Mouse (Mus musculus) heart, embryonic 14.5 days (tissue): ENCODE data around the gene Shh. TPM values are rescaled to one million over a fixed set of nuclear protein-coding genes. Genes with fewer than 3 reads are reported as not detected.

Experiments
- ATAC-seq: fragments of 200-750 bp; cut with Nextera tagmentation; 2 replicates; pipeline ENCODE4 v1.8.0; 2017; ENCODE audit warnings: low read depth, moderate TSS enrichment; ENCODE audit not compliant: insufficient number of reproducible peaks, insufficient read depth, low FRiP score
- H3K27ac ChIP-seq, 2 experiments: fragments of 200-500 bp in 1 of 2; fragments of 300-500 bp in 1 of 2; sonication (generic) in 1 of 2; replicated peaks in 1 of 2; 2 replicates each; pipeline ENCODE4 v1.5.1; 2012 to 2014; ENCODE audit warnings: low read depth in 2 of 2, low read length in 2 of 2, control low read depth in 1 of 2, mild to moderate bottlenecking in 1 of 2, mixed read lengths in 1 of 2; ENCODE audit not compliant: control insufficient read depth in 1 of 2, insufficient read depth in 1 of 2
- H3K27me3 ChIP-seq: fragments of 300-500 bp; sonication (generic); 2 replicates; pipeline ENCODE4 v1.6.1; 2014; ENCODE audit warnings: mild to moderate bottlenecking, low read length, control low read depth; ENCODE audit not compliant: control insufficient read depth, insufficient read depth
- H3K36me3 ChIP-seq: fragments of 300-500 bp; sonication (generic); 2 replicates; pipeline ENCODE4 v1.6.1; 2014; ENCODE audit warnings: mild to moderate bottlenecking, control low read depth, low read length, mixed read lengths; ENCODE audit not compliant: control insufficient read depth, insufficient read depth
- H3K4me1 ChIP-seq, 2 experiments: fragments of 200-500 bp in 1 of 2; fragments of 300-500 bp in 1 of 2; sonication (generic) in 1 of 2; 2 replicates each; pipeline ENCODE4 v1.6.1; 2012 to 2014; ENCODE audit warnings: low read length in 2 of 2, control low read depth in 1 of 2, mixed read lengths in 1 of 2; ENCODE audit not compliant: control insufficient read depth in 2 of 2, insufficient read depth in 2 of 2
- H3K4me2 ChIP-seq: fragments of 300-500 bp; sonication (generic); 2 replicates; pipeline ENCODE4 v1.6.1; 2014; ENCODE audit warnings: mild to moderate bottlenecking, low read length
- H3K4me3 ChIP-seq, 2 experiments: fragments of 200-500 bp in 1 of 2; fragments of 300-500 bp in 1 of 2; sonication (generic) in 1 of 2; 2 replicates each; pipeline ENCODE4 v1.5.1; 2012 to 2014; ENCODE audit warnings: low read length in 2 of 2, mild to moderate bottlenecking in 2 of 2, control low read depth in 1 of 2, low read depth in 1 of 2, moderate library complexity in 1 of 2; ENCODE audit not compliant: control insufficient read depth in 1 of 2, insufficient read depth in 1 of 2
- H3K9ac ChIP-seq: fragments of 300-500 bp; sonication (generic); 2 replicates; pipeline ENCODE4 v1.6.1; 2014; ENCODE audit warnings: mild to moderate bottlenecking, low read length
- H3K9me3 ChIP-seq: fragments of 300-500 bp; sonication (generic); 2 replicates; pipeline ENCODE4 v1.6.1; 2016; ENCODE audit warnings: low read length, control low read depth; ENCODE audit not compliant: control insufficient read depth
- WGBS: fragments of 180-500 bp; shearing (Covaris S2); extraction: QIAGEN DNeasy Blood & Tissue Kit; methylation state at CpG from one replicate; pipeline ENCODE4 v1.1.7; 2014; 5-methylcytosine and 5-hydroxymethylcytosine counted together
- polyA plus RNA-seq: library from polyadenylated mRNA; unstranded; fragments of >200 nt; fragmentation: Nextera tagmentation; extraction: Ambion mirVana; gene quantifications from 2 replicates; pipeline ENCODE4 v1.2.1, GENCODE M21; 2014

Shh gene
- polyA plus RNA-seq, 1 experiment from 2014 or later: not detected

DNA sequence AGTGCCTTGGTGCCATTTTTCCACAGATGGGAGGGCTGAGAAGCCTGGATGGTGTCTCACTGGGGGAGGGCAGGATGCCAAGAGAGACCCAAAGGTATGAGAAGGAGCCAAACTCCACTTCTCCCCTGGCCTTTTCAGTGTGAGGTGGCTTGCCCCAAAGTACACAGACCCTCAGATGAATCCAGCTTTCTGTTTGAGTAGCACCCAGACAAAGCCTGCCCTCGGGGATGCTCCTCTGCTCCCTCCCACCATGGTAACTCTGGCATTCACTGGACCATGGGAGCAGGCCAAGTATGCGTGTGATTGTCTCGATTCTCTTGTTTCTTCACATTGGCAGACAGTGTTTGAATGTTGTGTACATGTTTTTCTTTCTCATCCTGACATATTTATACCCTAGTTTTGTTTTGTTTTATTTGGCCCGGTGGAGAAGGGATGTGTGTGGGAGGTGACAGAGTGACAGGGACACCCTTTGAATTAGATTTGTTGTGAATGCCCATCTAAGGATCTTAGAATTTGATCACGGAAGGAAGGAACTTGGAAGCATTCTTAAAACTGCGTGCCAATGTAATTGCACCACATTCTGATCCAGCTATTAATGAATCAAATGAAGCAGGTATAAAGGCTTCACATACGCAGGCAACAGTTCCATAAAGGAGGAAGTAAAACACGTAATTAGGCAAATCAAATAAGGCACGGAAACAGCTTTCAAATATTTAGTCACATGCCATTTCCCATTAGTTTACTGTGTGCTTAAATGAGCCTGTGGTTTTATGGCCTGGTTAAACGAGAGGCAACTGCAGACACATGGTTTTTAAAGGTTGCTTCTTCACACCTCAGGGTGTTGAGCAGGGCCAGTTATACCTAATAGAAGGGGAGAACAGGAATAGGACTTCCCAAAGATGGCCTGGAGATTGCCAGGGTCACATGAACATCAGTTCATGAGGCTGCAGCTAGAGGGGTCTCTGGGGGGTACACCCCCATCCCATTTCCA lies 9.6 kb upstream of the Shh start:
- Histone ChIP-seq H3K36me3 (no peaks in the 10 kb centered on the region), H3K9ac (no peak overlapping the region), H3K4me2 (no peak overlapping the region), H3K4me3 (no peak overlapping the region), H3K9me3 (no peaks in the 10 kb centered on the region), H3K27me3 (peaks cover 25% of the 10 kb centered on the region), H3K4me1 (no peaks in the 10 kb centered on the region), H3K27ac (no peak overlapping the region)
- 78% methylated on average over 10 of the region's 10 CpGs for WGBS
- no peak for ATAC-seq

DNA sequence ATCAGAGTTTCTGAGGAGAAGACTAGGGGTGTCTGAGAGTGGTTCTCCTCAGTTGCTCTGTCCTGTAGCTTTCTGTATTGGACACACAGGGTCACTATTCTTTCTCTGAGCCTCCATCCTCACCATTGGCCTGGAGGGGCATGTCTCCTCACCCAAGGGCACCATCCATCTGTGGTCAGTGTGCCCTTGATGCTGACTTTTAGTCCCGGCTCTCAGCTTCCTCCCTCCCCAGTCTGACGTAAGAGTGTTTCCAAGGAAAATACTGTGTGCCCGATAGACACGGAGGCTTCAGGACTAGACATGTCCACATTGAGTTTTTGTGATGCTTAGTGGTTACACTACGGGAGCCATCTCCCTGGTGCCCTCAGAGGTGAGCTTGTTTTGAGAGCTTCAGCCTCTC lies 6.5 kb upstream of the Shh start:
- Histone ChIP-seq H3K36me3 (no peaks in the 10 kb centered on the region), H3K9me3 (no peaks in the 10 kb centered on the region), H3K4me3 (no peak overlapping the region), H3K4me1 (no peaks in the 10 kb centered on the region), H3K27me3 (peaks cover 51% of the 10 kb centered on the region), H3K4me2 (no peak overlapping the region), H3K9ac (no peak overlapping the region), H3K27ac (no peak overlapping the region)
- WGBS: 76% methylated on average over 5 of the region's 5 CpGs
- ATAC-seq: no peak

DNA sequence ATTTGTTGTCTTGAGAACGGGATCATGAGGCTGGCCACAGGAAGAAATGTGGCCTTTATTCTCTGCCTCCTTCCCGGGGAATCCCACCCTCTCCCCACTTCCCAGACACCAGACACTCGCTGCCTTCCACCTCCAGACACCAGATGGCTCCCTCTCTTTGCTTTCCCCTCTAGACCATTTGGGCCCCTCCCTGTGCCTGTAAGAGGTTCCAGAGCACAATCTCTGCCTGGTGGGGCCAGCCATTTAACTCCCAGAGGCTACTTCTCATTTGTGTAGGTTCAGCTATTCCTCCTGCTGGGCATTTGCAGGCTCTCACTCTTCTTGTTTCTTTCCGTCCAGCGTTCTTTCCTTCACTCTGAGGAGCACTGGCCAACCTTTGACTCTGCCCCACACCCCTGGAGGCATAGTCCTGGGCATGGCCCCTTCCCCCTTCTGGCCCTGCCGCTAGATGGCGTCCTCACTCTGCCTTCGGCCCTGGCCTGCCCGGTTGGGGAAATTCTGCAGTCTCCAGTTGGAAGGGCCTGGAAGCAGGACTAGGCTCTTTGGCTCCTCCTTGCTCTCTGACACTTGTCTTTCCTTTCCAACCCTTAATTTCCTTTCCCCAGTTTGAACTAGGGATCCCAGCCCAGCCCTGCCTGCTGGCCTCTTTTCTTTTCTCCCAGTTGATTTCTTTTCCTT lies 2.6 kb upstream of the Shh start:
- no peak overlapping the region for H3K9ac ChIP-seq
- no peak for ATAC-seq
- no peak overlapping the region for H3K4me2 ChIP-seq
- H3K27ac ChIP-seq: no peak overlapping the region
- H3K9me3 ChIP-seq: no peaks in the 10 kb centered on the region
- no peaks in the 10 kb centered on the region for H3K36me3 ChIP-seq
- H3K4me1 ChIP-seq: peaks cover 2 to 8% of the 10 kb centered on the region in 2 experiments; a peak in 3 of 4 replicates
- H3K4me3 ChIP-seq: no peak overlapping the region
- WGBS: 7% methylated on average over 9 of the region's 9 CpGs
- peaks cover 90% of the 10 kb centered on the region for H3K27me3 ChIP-seq

DNA sequence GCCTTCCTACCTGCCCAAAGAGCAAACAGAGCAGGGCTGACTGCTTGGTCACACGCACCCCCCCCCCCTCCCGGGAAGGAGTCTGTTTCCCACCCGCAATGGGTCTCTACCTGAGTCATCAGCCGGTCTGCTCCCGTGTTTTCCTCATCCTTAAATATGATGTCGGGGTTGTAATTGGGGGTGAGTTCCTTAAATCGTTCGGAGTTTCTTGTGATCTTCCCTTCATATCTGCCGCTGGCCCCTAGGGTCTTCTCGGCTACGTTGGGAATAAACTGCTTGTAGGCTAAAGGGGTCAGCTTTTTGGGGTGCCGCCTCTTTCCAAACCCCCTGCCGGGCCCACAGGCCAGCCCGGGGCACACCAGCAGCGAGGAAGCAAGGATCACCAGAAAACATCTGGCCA lies 705 bp downstream of the Shh start:
- no peak overlapping the region for H3K27ac ChIP-seq
- peak overlapping the region; percentile 19 to 32 for H3K4me3 ChIP-seq
- H3K9me3 ChIP-seq: no peaks in the 10 kb centered on the region
- H3K4me2 ChIP-seq: peak overlapping the region; percentile 56
- under 1% methylated on average over 15 of the region's 15 CpGs for WGBS
- ATAC-seq: no peak
- peaks cover 2 to 22% of the 10 kb centered on the region in 2 experiments; a peak in 3 of 4 replicates for H3K4me1 ChIP-seq
- no peaks in the 10 kb centered on the region for H3K36me3 ChIP-seq
- peaks cover 97% of the 10 kb centered on the region for H3K27me3 ChIP-seq
- no peak overlapping the region for H3K9ac ChIP-seq

DNA sequence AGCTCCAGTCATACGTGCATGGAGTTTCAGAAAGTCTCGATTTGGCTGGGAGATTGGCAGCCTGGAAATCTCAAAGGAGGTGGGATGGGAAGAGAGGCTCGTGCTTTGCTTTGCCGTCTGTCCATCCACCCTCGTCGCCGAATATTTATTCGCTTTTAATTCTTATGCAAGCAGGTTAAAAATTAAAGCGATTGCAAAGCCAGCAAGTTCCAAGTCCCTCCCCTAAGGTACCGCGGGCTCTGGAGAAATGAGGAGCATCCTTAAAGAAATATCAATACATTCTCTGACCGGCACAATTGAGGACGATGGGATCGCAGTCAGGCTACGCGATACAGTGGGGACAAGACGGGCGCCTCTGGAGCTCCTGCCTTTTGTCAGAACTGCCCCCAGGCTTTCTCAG lies 1.5 kb downstream of the Shh start:
- WGBS: under 1% methylated on average over 18 of the region's 18 CpGs

DNA sequence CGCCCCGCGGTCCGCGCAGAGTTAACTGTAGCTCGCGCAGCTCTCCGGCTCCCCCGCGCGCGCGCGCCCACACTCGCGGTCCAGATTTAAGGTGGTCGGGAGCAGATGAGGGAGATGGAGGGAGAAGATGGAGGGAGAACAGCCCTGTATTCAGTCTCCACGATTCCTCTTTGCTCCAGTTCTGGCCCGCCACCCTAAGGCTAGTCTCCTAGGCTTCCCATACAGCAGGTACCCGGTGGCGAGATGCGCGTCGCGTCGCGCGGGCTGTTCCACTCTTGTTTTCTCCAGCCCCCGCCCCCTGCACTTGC lies 2.0 kb downstream of the Shh start:
- Histone ChIP-seq H3K36me3 (no peaks in the 10 kb centered on the region), H3K4me1 (peaks cover 2 to 22% of the 10 kb centered on the region in 2 experiments; a peak in 3 of 4 replicates), H3K9me3 (no peaks in the 10 kb centered on the region), H3K4me2 (peak overlapping the region; percentile 88), H3K9ac (no peak overlapping the region), H3K4me3 (peak overlapping the region; percentile 49 to 50), H3K27me3 (peaks cover 98% of the 10 kb centered on the region), H3K27ac (no peak overlapping the region)
- no peak for ATAC-seq
- WGBS: 1% methylated on average over 29 of the region's 29 CpGs

More for the DNA sequence above, 1.5 kb downstream of the Shh start:
- no peak overlapping the region for H3K27ac ChIP-seq
- no peaks in the 10 kb centered on the region for H3K9me3 ChIP-seq
- H3K9ac ChIP-seq: no peak overlapping the region
- peaks cover 2 to 22% of the 10 kb centered on the region in 2 experiments; a peak in 3 of 4 replicates for H3K4me1 ChIP-seq
- ATAC-seq: no peak
- H3K36me3 ChIP-seq: no peaks in the 10 kb centered on the region
- H3K4me2 ChIP-seq: peak overlapping the region; percentile 88
- H3K27me3 ChIP-seq: peaks cover 98% of the 10 kb centered on the region
- peak overlapping the region in 1 of 2 experiments; percentile 50; a peak in 3 of 4 replicates for H3K4me3 ChIP-seq

DNA sequence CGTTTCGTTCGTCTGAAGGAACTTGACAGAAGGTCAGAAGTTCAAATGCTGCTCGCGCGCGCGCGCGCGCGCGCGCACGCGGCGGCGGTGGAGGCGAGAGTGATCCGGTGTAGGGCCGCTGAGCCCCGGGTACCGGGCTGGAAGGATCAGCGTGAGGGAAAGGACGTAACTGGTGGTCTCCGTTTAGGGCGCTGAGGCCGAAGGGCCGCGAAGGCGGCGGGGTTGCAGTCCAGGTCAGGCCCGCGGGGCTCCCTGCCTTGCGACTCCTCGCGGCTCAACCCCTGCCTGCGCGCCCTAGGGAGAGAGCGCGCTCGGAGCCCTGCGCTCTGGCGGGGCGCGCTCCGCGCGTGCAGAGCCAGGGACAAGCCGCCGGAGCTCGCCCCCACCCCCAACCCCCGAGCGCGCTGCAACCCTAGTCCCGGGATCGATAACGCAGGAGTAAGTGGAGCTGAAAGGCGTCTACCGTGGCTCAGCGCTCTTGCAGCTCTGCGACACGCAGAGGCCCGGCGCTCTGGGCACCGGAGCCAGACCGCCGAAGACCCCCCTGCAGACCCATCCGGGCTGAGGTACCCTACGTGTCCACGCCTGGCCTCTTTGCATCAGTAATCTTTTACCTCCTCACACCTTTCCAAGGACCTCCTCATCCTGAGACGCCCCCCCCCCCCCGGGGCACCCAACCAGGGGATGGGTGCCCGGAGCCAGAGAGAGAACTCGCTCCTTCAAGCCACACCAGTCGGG lies 2.5 kb downstream of the Shh start:
- no peaks in the 10 kb centered on the region for H3K36me3 ChIP-seq
- H3K4me3 ChIP-seq: peak overlapping the region; percentile 49 to 50
- ATAC-seq: 0 out of 2 replicates have a peak, but pooled peaks have one; percentile 51
- H3K4me2 ChIP-seq: peak overlapping the region; percentile 88
- no peak overlapping the region for H3K27ac ChIP-seq
- H3K9ac ChIP-seq: no peak overlapping the region
- H3K4me1 ChIP-seq: peaks cover 2 to 22% of the 10 kb centered on the region in 2 experiments; a peak in 3 of 4 replicates
- no peaks in the 10 kb centered on the region for H3K9me3 ChIP-seq
- WGBS: under 1% methylated on average over 69 of the region's 76 CpGs
- peaks cover 99% of the 10 kb centered on the region for H3K27me3 ChIP-seq
